Mouse (Mus musculus) ZHBTc4 (cell line): ENCODE results near the gene Arhgap45.

Experiments
- DNase-seq: peaks from one replicate; pipeline ENCODE4 v3.0.0-alpha.2; 2011; ENCODE audit warnings: low read depth, low spot score

Gene Arhgap45

GRCm38 (mm10) chr10:80014484-80015290 lies 1.8 kb upstream of the Arhgap45 start:
- peak; percentile 56 for DNase-seq

GRCm38 (mm10) chr10:80015583-80015982 lies 870 bp upstream of the Arhgap45 start:
- no peak for DNase-seq

- DNase-seq: no peak
Observed at GRCm38 (mm10) chr10:80016931-80017330, 478 bp downstream of the Arhgap45 start.

GRCm38 (mm10) chr10:80017361-80017760 lies 908 bp downstream of the Arhgap45 start:
- no peak for DNase-seq

GRCm38 (mm10) chr10:80017771-80018170 lies 1.3 kb downstream of the Arhgap45 start:
- no peak for DNase-seq

GRCm38 (mm10) chr10:80018739-80019297 lies 2.4 kb downstream of the Arhgap45 start:
- DNase-seq: no peak

- no peak for DNase-seq
Observed at GRCm38 (mm10) chr10:80019471-80020131, 3.1 kb downstream of the Arhgap45 start.

GRCm38 (mm10) chr10:80020191-80020590 lies 3.7 kb downstream of the Arhgap45 start:
- no peak for DNase-seq

- no peak for DNase-seq
Observed at GRCm38 (mm10) chr10:80020603-80021319, 4.3 kb downstream of the Arhgap45 start.

GRCm38 (mm10) chr10:80021320-80021641 lies 4.8 kb downstream of the Arhgap45 start:
- DNase-seq: no peak

GRCm38 (mm10) chr10:80022164-80022563 lies 5.7 kb downstream of the Arhgap45 start:
- DNase-seq: no peak

GRCm38 (mm10) chr10:80022806-80023205 lies 6.4 kb downstream of the Arhgap45 start:
- no peak for DNase-seq

GRCm38 (mm10) chr10:80023758-80024157 lies 7.3 kb downstream of the Arhgap45 start:
- DNase-seq: no peak

- DNase-seq: no peak
Observed at GRCm38 (mm10) chr10:80024229-80025043, 8.0 kb downstream of the Arhgap45 start.

- no peak for DNase-seq
Observed at GRCm38 (mm10) chr10:80025044-80025347, 8.5 kb downstream of the Arhgap45 start.

GRCm38 (mm10) chr10:80025463-80025862 lies 9.0 kb downstream of the Arhgap45 start:
- DNase-seq: no peak

- DNase-seq: peak; percentile 90
Observed at GRCm38 (mm10) chr10:80025889-80026288, 9.4 kb downstream of the Arhgap45 start.

GRCm38 (mm10) chr10:80027681-80028520 lies 11.4 kb downstream of the Arhgap45 start:
- DNase-seq: peak; percentile 92

GRCm38 (mm10) chr10:80028521-80028846 lies 12.0 kb downstream of the Arhgap45 start:
- no peak for DNase-seq

GRCm38 (mm10) chr10:80030191-80030590 lies 13.7 kb downstream of the Arhgap45 start:
- no peak for DNase-seq

- DNase-seq: no peak
Observed at GRCm38 (mm10) chr10:80030736-80031135, 14.3 kb downstream of the Arhgap45 start.
